Mouse (Mus musculus): Measurements from ENCODE around the gene Mertk.

DNA sequence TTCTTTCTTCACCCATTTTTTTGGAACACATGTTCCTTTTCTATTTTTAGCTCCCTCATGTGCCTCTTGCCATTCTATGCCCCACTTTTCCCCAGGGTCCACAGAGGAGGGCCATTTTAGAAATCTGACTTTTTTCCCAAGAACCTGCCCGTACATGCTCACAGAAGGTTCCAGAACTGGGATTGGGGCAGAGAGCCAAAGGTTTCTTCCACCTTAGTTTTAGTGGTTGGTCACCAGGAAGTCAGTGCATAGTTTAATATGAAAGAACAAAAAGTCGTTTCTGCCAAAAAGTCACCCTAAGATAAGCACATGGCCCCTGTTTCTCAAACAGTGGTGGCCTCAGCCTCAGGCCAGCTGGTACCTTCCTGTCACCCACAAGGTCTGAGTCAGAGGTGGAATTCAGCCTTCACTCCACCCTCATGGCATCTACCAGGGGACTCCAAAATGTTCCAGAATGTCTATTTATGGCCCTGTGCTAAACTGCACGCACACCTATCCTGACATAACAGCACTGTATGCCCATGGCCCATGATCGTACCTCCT lies 56.5 kb downstream of the Mertk start:
- no peak for TF ChIP-seq ZNF384 (IDR thresholded peaks at IDR 0.05; ENCODE audit: low read depth, low read length)
- TF ChIP-seq HCFC1 (IDR thresholded peaks at IDR 0.05; ENCODE audit: borderline replicate concordance, insufficient read depth, low read length), result no peak
- no peak for TF ChIP-seq MAFK (IDR thresholded peaks at IDR 0.05; ENCODE audit: insufficient read depth, low read depth, low read length)

Data from ES-E14 (cell line).